ENCODE assay signal across 8 mouse cellular contexts in genomic region chr4:86668290-86669000, GRCm38 (mm10). TPM values are rescaled to one million over a fixed set of nuclear protein-coding genes. Genes with fewer than 3 reads are reported as not detected.
DNase-seq lines count a peak whose midpoint lies in the region; ATAC-seq and TF ChIP-seq lines count a peak whose summit lies in the region.

No protein-coding gene starts in this region.

- no peaks in the 10 kb centered on the region for H3K27me3 ChIP-seq in kidney, embryonic 16.5 days (ENCODE audit: insufficient read depth, low read length)
- H3K27me3 ChIP-seq in kidney, adult 2 months (replicated peaks; ENCODE audit: control insufficient read depth, insufficient read depth, low read length) = no peaks in the 10 kb centered on the region
- H3K27me3 ChIP-seq in forebrain, embryonic 11.5 days (ENCODE audit: control insufficient read depth, insufficient read depth, low read length) = no peaks in the 10 kb centered on the region
- H3K27me3 ChIP-seq in limb, embryonic 13.5 days = no peaks in the 10 kb centered on the region
- H3K27me3 ChIP-seq in neural tube, embryonic 14.5 days (ENCODE audit: control insufficient read depth, insufficient read depth, low read length) = no peaks in the 10 kb centered on the region

- no peaks in the 10 kb centered on the region for H3K9me3 ChIP-seq in kidney, embryonic 16.5 days (ENCODE audit: low read length)
- H3K9me3 ChIP-seq in forebrain, embryonic 11.5 days (ENCODE audit: control insufficient read depth, low read length) = no peaks in the 10 kb centered on the region
- no peaks in the 10 kb centered on the region for H3K9me3 ChIP-seq in limb, embryonic 13.5 days
- no peaks in the 10 kb centered on the region for H3K9me3 ChIP-seq in neural tube, embryonic 14.5 days (ENCODE audit: control insufficient read depth, low read length)

- TF ChIP-seq CTCF in kidney, adult 2 months (conservative IDR thresholded peaks at IDR 0.05; ENCODE audit: insufficient read depth, insufficient read length, low read depth, low read length) = no peak

- H3K36me3 ChIP-seq in kidney, embryonic 16.5 days (ENCODE audit: insufficient read depth, low read length) = peaks cover 11% of the 10 kb centered on the region
- H3K36me3 ChIP-seq in kidney, adult 2 months (ENCODE audit: control insufficient read depth, insufficient read depth, low read length) = no peaks in the 10 kb centered on the region; the same call in 1 of the 2 replicates
- no peaks in the 10 kb centered on the region for H3K36me3 ChIP-seq in forebrain, embryonic 11.5 days (ENCODE audit: control insufficient read depth, insufficient read depth, low read length)
- H3K36me3 ChIP-seq in limb, embryonic 13.5 days = peaks cover 31% of the 10 kb centered on the region
- H3K36me3 ChIP-seq in neural tube, embryonic 14.5 days (ENCODE audit: control insufficient read depth, insufficient read depth, low read length) = no peaks in the 10 kb centered on the region

- peak overlapping the region; percentile 82 for H3K4me3 ChIP-seq in kidney, embryonic 16.5 days (ENCODE audit: low read length)
- H3K4me3 ChIP-seq in kidney, adult 2 months (ENCODE audit: insufficient read depth, low read depth, low read length) = no peak overlapping the region
- no peak overlapping the region for H3K4me3 ChIP-seq in forebrain, embryonic 11.5 days (ENCODE audit: low read depth, low read length)
- H3K4me3 ChIP-seq in limb, embryonic 13.5 days = peak overlapping the region; percentile 67
- H3K4me3 ChIP-seq in neural tube, embryonic 14.5 days (ENCODE audit: low read depth, low read length) = no peak overlapping the region; the same call in 1 of the 2 replicates

- 89% methylated on average over 14 of the region's 14 CpGs for WGBS in kidney, embryonic 16.5 days
- WGBS in kidney, adult 2 months = 92% methylated on average over 14 of the region's 14 CpGs
- WGBS in forebrain, embryonic 11.5 days = 90% methylated on average over 14 of the region's 14 CpGs
- 92% methylated on average over 14 of the region's 14 CpGs for WGBS in limb, embryonic 13.5 days
- WGBS in neural tube, embryonic 14.5 days = 95% methylated on average over 14 of the region's 14 CpGs

- peaks cover 16% of the 10 kb centered on the region for H3K4me1 ChIP-seq in kidney, embryonic 16.5 days (ENCODE audit: insufficient read depth, low read length)
- H3K4me1 ChIP-seq in kidney, adult 2 months (ENCODE audit: control insufficient read depth, insufficient read depth, low read length) = peaks cover 6% of the 10 kb centered on the region; the same call in 1 of the 2 replicates
- 0 out of 2 replicates have a peak, but pooled peaks cover 2% of the 10 kb centered on the region for H3K4me1 ChIP-seq in forebrain, embryonic 11.5 days (replicated peaks; ENCODE audit: control insufficient read depth, insufficient read depth, low read length)
- peaks cover 15% of the 10 kb centered on the region for H3K4me1 ChIP-seq in limb, embryonic 13.5 days
- H3K4me1 ChIP-seq in neural tube, embryonic 14.5 days (ENCODE audit: control insufficient read depth, insufficient read depth, low read length) = no peaks in the 10 kb centered on the region

- no peak for ATAC-seq in kidney, embryonic 16.5 days (ENCODE audit: low FRiP score, low TSS enrichment)
- ATAC-seq in forebrain, embryonic 11.5 days (replicated peaks; ENCODE audit: low FRiP score) = no peak
- no peak for ATAC-seq in limb, embryonic 13.5 days (ENCODE audit: low FRiP score, low read depth)
- ATAC-seq in neural tube, embryonic 14.5 days (ENCODE audit: low read depth) = no peak

- TF ChIP-seq POLR2A in kidney, adult 2 months (IDR thresholded peaks at IDR 0.05; ENCODE audit: low read depth, low read length) = no peak

- H3K9ac ChIP-seq in kidney, embryonic 16.5 days (replicated peaks; ENCODE audit: low read length) = no peak overlapping the region
- no peak overlapping the region; the same call in 1 of the 2 replicates for H3K9ac ChIP-seq in forebrain, embryonic 11.5 days (ENCODE audit: low read length)
- H3K9ac ChIP-seq in limb, embryonic 13.5 days = peak overlapping the region; percentile 82; the same call in 1 of the 2 replicates
- no peak overlapping the region for H3K9ac ChIP-seq in neural tube, embryonic 14.5 days (replicated peaks; ENCODE audit: low read depth, low read length)

- no peak for DNase-seq in kidney, adult 2 months
- DNase-seq in forebrain, embryonic 11.5 days (ENCODE audit: low spot score) = no peak
- no peak for DNase-seq in layer of hippocampus, postnatal 10 days (ENCODE audit: low spot score in 2 of 2)
- DNase-seq in thymus, adult 18-20 months = no peak
- no peak for DNase-seq in spleen, adult 18-20 months

- H3K4me2 ChIP-seq in kidney, embryonic 16.5 days (replicated peaks; ENCODE audit: low read depth, low read length) = peak overlapping the region; percentile 72
- peak overlapping the region; percentile 73; the same call in 1 of the 2 replicates for H3K4me2 ChIP-seq in forebrain, embryonic 11.5 days (ENCODE audit: low read depth, low read length, severe bottlenecking)
- peak overlapping the region; percentile 73 for H3K4me2 ChIP-seq in limb, embryonic 13.5 days (replicated peaks)
- H3K4me2 ChIP-seq in neural tube, embryonic 14.5 days (ENCODE audit: low read depth, low read length) = peak overlapping the region; percentile 69

- 0 out of 2 replicates have a peak overlapping the region, but pooled peaks have one; percentile 31 for H3K27ac ChIP-seq in kidney, embryonic 16.5 days (ENCODE audit: low read length)
- H3K27ac ChIP-seq in kidney, adult 2 months (ENCODE audit: insufficient read depth, low read depth, low read length) = no peak overlapping the region
- no peak overlapping the region for H3K27ac ChIP-seq in forebrain, embryonic 11.5 days (ENCODE audit: low read depth, low read length)
- H3K27ac ChIP-seq in limb, embryonic 13.5 days = no peak overlapping the region
- no peak overlapping the region for H3K27ac ChIP-seq in neural tube, embryonic 14.5 days (ENCODE audit: low read depth, low read length)

RNA-seq across cellular contexts. Expression of gene Plin2, which starts 1.4 kb away (rescaled TPM):
- polyA plus RNA-seq in kidney, embryonic 16.5 days (2015; fragmentation: Nextera tagmentation; extraction: Ambion mirVana) = 68.9 and 77.0 TPM in 2 replicates
- polyA plus RNA-seq in kidney, adult 2 months (2012; rRNA removed) = 143 and 152 TPM in 2 replicates
- 60.5 and 66.9 TPM in 2 replicates for polyA plus RNA-seq in forebrain, embryonic 11.5 days (2014; fragmentation: Nextera tagmentation; extraction: Ambion mirVana)
- polyA plus RNA-seq in limb, embryonic 13.5 days (2015; fragmentation: Nextera tagmentation; extraction: Ambion mirVana) = 86.6 and 88.0 TPM in 2 replicates
- polyA plus RNA-seq in neural tube, embryonic 14.5 days (2014; fragmentation: Nextera tagmentation; extraction: Ambion mirVana) = 33.9 and 53.9 TPM in 2 replicates
- 10 to 100 TPM; 17.3 to 18.0 TPM for total RNA-seq in layer of hippocampus, postnatal 10 days (2021)

RNA-seq across cellular contexts. Expression of gene Haus6, which starts 56.6 kb away (rescaled TPM):
- polyA plus RNA-seq in kidney, embryonic 16.5 days (2015; fragmentation: Nextera tagmentation; extraction: Ambion mirVana) = 16.0 and 19.1 TPM in 2 replicates
- 2.8 and 3.2 TPM in 2 replicates for polyA plus RNA-seq in kidney, adult 2 months (2012; rRNA removed)
- polyA plus RNA-seq in forebrain, embryonic 11.5 days (2014; fragmentation: Nextera tagmentation; extraction: Ambion mirVana) = 30.6 and 32.9 TPM in 2 replicates
- 16.5 and 18.2 TPM in 2 replicates for polyA plus RNA-seq in limb, embryonic 13.5 days (2015; fragmentation: Nextera tagmentation; extraction: Ambion mirVana)
- 6.3 TPM in 2 replicates for polyA plus RNA-seq in neural tube, embryonic 14.5 days (2014; fragmentation: Nextera tagmentation; extraction: Ambion mirVana)
- total RNA-seq in layer of hippocampus, postnatal 10 days (2021) = 1 to 10 TPM; 7.3 to 8.5 TPM

Comparison
In these comparisons a context has a peak if more than half of its experiments do, and no peak if none do; other contexts are left out.
1. H3K4me3 ChIP-seq: peak in kidney, embryonic 16.5 days (single experiment) and limb, embryonic 13.5 days (single experiment); none in kidney, adult 2 months (single experiment), forebrain, embryonic 11.5 days (single experiment) and neural tube, embryonic 14.5 days (single experiment).
2. Peak in every context shown above with its lines, with median percentiles within 50 percentile points of each other: H3K4me2 ChIP-seq.